Mouse (Mus musculus): ENCODE measurements at regions not wholly inside any gene's neighbourhood (a gene's known extent, or its start where the extent isn't known, plus 50 kb on each side); places are given as distances from the start of the nearest gene placed in this dataset.

DNA sequence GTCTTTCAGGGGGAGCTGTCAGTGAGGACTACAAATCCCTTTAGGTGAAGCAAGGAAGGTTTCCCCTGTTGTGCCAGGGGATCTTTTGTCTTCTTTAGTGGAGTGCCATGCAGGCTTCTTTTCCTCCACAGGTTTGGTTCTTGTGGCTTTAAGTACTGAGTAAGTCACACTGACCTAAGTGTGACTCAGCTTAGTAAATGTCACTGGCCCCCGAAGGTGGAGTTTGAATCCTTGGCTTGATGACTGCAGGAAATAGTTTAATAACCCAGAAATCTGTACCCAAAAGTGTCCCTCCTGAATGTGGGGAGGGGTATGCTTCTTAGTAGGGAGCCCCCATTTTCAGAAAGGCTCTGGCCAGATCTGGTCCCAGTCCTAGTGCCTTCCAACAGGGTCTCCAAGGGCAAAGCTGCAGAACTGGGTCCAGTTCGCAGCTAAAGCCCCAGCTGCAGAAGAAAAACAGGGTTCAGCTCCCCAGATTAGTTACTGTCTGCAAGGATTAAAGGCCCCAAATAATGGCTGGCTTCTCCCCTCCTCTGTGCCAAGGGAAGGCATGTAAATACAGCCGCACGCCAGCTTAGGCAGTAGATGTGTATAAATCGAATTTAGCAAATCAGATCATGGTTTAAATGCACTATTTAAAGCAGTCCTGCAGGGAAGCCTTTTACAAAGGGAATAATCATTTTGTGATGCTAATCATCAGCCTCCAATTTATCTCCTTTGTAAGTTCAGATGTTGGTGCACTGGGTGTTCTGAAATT lies 51.6 kb upstream of the Polg start:
- DNase-seq (ENCODE audit: low spot score in 2 of 2) = no peak

GRCm38 (mm10) chr7:79516287-79516686 lies 50.1 kb upstream of the Polg start:
- DNase-seq (ENCODE audit: low spot score in 2 of 2) = no peak

Data from heart, adult 9 months (tissue).